Mouse (Mus musculus) brown adipose tissue, adult 24 weeks (tissue): ENCODE results near the gene Rtl5. TPM values are rescaled to one million over a fixed set of nuclear protein-coding genes. Genes with fewer than 3 reads are reported as not detected.

Source experiments
- H3K27ac ChIP-seq: fragments of 200-500 bp; replicated peaks from 2 replicates; pipeline ENCODE4 v1.5.1; 2012; ENCODE audit warnings: low read depth, mild to moderate bottlenecking, low read length
- H3K4me1 ChIP-seq: fragments of 200-500 bp; 2 replicates; pipeline ENCODE4 v1.6.1; 2012; ENCODE audit warnings: low read length, mixed read lengths; ENCODE audit not compliant: control insufficient read depth, insufficient read depth, insufficient read length
- H3K4me3 ChIP-seq: fragments of 200-500 bp; 2 replicates; pipeline ENCODE4 v1.5.1; 2012; ENCODE audit warnings: low read depth, mild to moderate bottlenecking, low read length, moderate library complexity; ENCODE audit not compliant: insufficient read depth
- polyA plus RNA-seq: library from polyadenylated mRNA; stranded (reverse); fragments of >200 nt; gene quantifications from 2 replicates; pipeline ENCODE4 v1.2.4, GENCODE M21; 2012; ENCODE audit not compliant: missing spikeins, insufficient read depth, insufficient read length

The Rtl5 gene
- polyA plus RNA-seq, 1 experiment = 0.83 TPM

DNA sequence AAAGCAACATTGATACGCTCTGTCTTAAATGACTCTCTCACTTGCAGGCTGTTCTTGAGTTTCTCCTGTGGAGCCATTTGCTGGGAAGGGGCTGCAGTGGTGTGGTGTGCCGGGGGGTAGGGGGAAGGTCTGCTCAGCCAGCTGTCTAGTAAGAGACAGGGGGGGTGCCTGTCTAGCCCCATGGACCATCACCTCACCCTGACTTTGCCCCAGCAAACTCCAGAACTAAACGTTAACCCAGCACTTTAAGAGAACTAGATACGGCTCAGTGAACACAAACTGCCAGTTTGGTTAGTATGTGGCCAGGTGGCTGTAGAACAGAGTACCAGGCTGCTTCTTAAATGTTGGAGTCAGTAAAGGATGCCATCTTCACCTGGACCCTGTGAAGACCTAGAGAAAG lies 4.1 kb upstream of the Rtl5 start:
- Histone ChIP-seq H3K4me3 (no peak overlapping the region), H3K27ac (no peak overlapping the region), H3K4me1 (peaks cover 2% of the 10 kb centered on the region; the same call in 1 of the 2 replicates)

DNA sequence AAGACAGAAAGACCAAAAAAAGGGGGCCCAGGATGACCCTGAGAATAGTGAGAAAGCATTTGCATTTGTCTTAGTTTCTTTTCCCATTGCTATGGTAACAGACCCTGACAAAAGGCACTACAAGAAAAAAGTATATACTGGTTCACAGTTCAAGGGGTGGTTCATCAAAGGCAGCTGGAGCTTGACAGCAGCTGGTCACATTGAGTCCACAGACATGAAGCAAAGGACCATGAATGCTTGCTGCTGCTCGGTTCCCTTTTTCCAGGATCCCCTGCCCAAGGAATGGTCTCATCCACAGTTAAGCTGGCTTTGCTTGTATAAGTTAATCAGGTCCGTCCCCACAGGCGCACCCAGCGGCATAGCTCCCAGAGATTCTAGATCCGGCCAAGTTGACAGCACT lies 3.3 kb upstream of the Rtl5 start:
- no peak overlapping the region for H3K4me3 ChIP-seq
- H3K4me1 ChIP-seq = peaks cover 2% of the 10 kb centered on the region; the same call in 1 of the 2 replicates
- H3K27ac ChIP-seq = no peak overlapping the region

DNA sequence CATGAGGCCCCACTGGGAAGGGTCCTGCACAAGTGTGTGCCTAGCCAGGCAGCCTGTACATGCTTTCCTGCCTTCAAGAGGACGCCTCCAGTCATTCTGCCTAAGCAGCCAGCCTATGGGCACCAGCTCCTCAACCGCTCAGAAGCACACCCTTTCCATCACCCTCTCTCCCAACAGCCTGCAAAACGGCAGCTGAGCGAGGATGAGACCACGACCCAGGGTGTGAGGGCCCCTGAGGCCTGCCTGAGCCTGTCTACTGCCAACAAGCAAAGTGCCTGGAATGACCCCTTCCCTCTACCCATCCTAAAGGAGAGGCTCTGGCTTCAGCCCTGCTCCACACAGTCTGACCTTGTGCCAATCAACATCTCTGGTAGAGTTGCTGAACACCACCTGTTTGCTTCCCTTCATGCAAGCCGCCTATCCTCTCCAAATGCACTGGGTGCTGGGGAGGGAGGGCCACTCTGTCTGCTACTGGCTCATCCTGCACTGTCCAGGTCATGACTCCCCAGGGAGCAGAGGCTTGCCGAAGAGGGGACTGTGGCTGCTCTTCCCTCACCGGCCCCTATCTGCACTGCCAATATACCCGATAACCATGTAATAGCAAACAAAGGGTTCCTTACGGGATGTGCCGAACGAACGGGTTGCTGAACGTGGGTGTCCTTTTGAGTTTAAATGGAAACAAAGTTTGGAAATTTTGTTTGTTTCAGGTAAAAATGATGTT lies 2.7 kb upstream of the Rtl5 start:
- Histone ChIP-seq H3K4me1 (peaks cover 2% of the 10 kb centered on the region; the same call in 1 of the 2 replicates), H3K27ac (no peak overlapping the region), H3K4me3 (no peak overlapping the region)

GRCm38 (mm10) chrX:102071517-102071916 lies 413 bp upstream of the Rtl5 start:
- peaks cover 2% of the 10 kb centered on the region; the same call in 1 of the 2 replicates for H3K4me1 ChIP-seq
- no peak overlapping the region for H3K4me3 ChIP-seq
- H3K27ac ChIP-seq = no peak overlapping the region

DNA sequence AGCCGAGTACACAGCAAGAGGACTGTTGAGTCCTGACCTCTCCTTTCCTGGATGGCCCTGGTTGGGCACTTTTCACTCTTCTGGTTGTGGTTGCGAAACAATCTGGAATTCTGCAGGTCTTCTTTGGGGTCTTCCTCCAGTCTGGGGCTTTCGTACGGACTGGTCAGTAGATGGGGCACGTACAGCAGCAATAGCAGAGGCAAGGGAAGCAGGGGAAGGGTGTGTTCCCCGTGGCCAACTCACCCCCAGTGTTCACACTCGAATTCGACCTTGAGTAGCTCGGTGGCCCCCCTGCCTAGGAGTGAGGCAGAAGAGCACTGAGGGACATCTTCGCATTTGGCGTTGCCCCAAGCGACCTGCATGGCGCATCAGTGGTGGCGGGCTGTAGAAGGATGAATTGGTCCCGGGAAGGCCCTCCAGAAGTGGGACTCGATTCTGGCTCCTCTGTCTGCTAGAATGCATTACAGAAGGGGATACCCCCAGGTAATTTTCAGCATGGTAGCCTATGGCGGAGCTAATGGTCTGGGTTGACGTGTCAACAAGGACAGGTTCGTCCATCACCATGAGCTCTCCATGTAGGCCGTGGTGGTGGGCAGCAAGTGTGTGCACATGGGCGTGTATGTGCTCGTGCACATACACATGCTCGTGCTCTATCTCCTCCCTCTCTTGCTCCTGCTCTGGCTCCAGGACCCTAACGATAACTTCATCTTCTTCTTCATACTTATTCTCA lies 2.1 kb downstream of the Rtl5 start:
- H3K4me1 ChIP-seq = no peaks in the 10 kb centered on the region; the same call in 1 of the 2 replicates
- H3K4me3 ChIP-seq = no peak overlapping the region
- H3K27ac ChIP-seq = no peak overlapping the region

DNA sequence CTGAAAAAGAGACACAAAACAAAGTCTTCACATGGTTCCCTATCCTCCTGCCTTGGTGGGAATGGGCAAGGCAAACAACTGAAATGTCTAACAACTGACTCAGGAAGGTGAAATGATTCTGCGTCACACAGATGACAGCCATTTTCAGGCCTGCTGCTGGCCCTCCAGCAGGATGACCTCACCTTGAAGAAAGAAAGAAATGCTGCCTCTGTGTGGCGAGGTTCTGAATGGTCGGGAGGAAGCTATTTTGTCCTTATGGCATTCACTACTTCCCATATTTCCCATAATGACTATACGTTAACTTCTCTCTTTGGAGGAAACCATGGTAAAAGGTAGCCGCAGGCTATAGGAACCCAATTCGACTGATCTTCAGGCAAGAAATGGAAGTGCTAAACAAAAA lies 4.0 kb downstream of the Rtl5 start:
- no peak overlapping the region for H3K4me3 ChIP-seq
- no peak overlapping the region for H3K27ac ChIP-seq
- H3K4me1 ChIP-seq = peaks cover 3% of the 10 kb centered on the region

GRCm38 (mm10) chrX:102066134-102066533 lies 5.0 kb downstream of the Rtl5 start:
- no peak overlapping the region for H3K27ac ChIP-seq
- no peak overlapping the region for H3K4me3 ChIP-seq
- peaks cover 3% of the 10 kb centered on the region for H3K4me1 ChIP-seq

- Histone ChIP-seq H3K4me1 (peaks cover 3% of the 10 kb centered on the region), H3K27ac (peak overlapping the region; percentile 17), H3K4me3 (no peak overlapping the region)
Observed at GRCm38 (mm10) chrX:102065213-102065775, 5.8 kb downstream of the Rtl5 start.

DNA sequence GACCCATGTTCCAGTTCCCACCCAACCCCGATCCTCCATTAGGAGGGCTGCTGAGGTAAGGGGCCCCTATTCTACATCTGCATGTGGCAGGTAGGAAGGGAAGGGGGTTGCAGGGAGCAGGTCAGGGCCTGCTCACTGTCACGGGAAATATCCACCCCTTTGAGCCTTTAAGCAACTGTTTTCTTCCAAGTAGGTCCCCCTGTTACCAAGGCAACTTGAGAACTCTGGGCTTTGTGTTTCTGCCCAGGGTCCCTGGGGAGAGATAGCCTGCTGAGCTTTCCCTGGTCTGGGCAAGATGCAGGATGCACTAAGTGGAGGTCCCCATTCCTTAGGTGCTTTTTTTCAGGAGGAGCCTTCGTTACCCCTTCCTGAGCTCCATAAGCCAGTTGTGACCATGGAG lies 7.0 kb downstream of the Rtl5 start:
- Histone ChIP-seq H3K4me3 (no peak overlapping the region), H3K27ac (no peak overlapping the region), H3K4me1 (peaks cover 3% of the 10 kb centered on the region; the same call in 1 of the 2 replicates)

DNA sequence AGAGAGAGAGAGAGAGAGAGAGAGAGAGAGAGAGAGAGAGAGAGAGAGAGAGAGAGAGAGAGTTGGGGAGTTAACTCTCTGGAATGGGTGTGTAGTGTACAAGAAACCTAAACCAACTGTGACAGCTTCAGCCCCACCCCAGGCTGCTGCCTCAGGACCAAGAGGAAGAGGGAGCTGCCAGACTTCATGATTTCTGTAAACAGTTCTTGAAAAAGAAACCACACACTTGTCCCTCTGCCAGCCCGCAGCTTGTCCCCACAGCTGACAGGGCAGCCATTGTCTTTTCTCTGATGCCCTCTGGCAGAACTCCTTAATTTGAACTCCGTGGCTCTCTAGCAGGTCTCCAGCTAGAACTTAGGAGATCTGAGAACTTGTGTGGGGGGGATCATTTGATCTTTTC lies 10.2 kb downstream of the Rtl5 start:
- Histone ChIP-seq H3K27ac (peak overlapping the region; percentile 45), H3K4me1 (peaks cover 3% of the 10 kb centered on the region; the same call in 1 of the 2 replicates), H3K4me3 (no peak overlapping the region; the same call in 1 of the 2 replicates)

GRCm38 (mm10) chrX:102060243-102060642 lies 10.9 kb downstream of the Rtl5 start:
- Histone ChIP-seq H3K4me1 (peaks cover 3% of the 10 kb centered on the region; the same call in 1 of the 2 replicates), H3K27ac (no peak overlapping the region; the same call in 1 of the 2 replicates), H3K4me3 (no peak overlapping the region)

GRCm38 (mm10) chrX:102059437-102059836 lies 11.7 kb downstream of the Rtl5 start:
- H3K4me3 ChIP-seq = no peak overlapping the region
- H3K27ac ChIP-seq = no peak overlapping the region
- H3K4me1 ChIP-seq = peaks cover 3% of the 10 kb centered on the region; the same call in 1 of the 2 replicates

DNA sequence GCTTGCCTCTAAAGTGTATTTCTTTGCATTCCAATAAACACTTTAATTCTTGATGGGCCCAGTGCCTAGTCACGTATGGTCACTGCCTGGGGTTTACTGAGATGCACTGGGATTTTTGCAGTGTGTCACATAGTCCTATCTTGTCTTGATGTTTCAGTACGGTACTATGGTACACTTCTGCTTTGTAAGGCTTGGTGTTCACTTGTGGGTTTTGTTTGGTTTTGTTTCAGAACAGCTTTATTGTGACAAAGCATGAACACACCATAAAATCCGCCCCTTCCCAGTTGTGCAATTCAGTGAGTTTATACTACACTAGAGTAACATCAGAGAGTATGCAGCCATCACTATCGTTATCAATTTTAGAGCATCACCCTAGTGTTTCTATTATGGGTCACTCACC lies 17.1 kb downstream of the Rtl5 start:
- Histone ChIP-seq H3K4me1 (no peaks in the 10 kb centered on the region; the same call in 1 of the 2 replicates), H3K4me3 (no peak overlapping the region), H3K27ac (no peak overlapping the region)

- H3K27ac ChIP-seq = no peak overlapping the region
- H3K4me1 ChIP-seq = no peaks in the 10 kb centered on the region; the same call in 1 of the 2 replicates
- H3K4me3 ChIP-seq = no peak overlapping the region
Observed at GRCm38 (mm10) chrX:102053371-102053770, 17.7 kb downstream of the Rtl5 start.

DNA sequence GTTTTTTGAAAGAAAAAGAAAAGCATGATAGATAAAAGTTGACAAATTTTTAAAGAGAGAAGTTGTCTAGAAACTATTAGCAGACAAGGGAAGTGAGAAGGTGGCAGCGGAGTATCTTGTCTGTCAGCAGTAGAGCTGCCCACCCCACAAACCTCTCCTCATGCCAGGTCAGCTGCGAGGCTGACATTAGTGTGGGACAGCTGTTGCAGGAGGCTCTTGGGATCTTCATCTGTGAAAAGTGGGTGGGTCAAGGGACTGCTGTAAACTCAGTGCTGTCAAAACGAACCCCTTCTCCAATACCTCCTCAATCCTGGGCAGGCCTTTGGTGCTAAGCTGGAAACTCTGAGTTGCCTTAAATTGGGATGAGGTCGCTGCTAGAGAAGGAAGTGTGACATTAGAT lies 19.9 kb downstream of the Rtl5 start:
- H3K4me1 ChIP-seq = no peaks in the 10 kb centered on the region; the same call in 1 of the 2 replicates
- no peak overlapping the region for H3K27ac ChIP-seq
- no peak overlapping the region for H3K4me3 ChIP-seq
